Mouse (Mus musculus) MEL (cell line): Measurements from ENCODE around the gene Enox1. TPM values are rescaled to one million over a fixed set of nuclear protein-coding genes. Genes with fewer than 3 reads are reported as not detected.

ENCODE experiments used
- DNase-seq: peaks from one replicate; pipeline ENCODE4 v3.0.0; 2011; ENCODE audit warnings: low read depth, low spot score
- H3K27ac ChIP-seq: 2 replicates; pipeline ENCODE4 v1.5.1; 2012; ENCODE audit warnings: low read depth, mild to moderate bottlenecking, control low read depth, low read length, moderate library complexity; ENCODE audit not compliant: control insufficient read depth
- H3K27me3 ChIP-seq, 2 experiments: fragments of 150-350 bp in 1 of 2; sonication (generic) in 1 of 2; 2 replicates each; pipeline ENCODE4 v1.6.1; 2012; ENCODE audit warnings: low read length in 2 of 2, mild to moderate bottlenecking in 2 of 2, improper control_type of control experiment in 1 of 2, moderate library complexity in 1 of 2; ENCODE audit not compliant: insufficient read depth in 2 of 2, control insufficient read depth in 1 of 2
- H3K36me3 ChIP-seq, 2 experiments: 2 replicates each; pipeline ENCODE4 v1.6.1; 2012 to 2014; ENCODE audit warnings: low read length in 2 of 2, improper control_type of control experiment in 1 of 2, inconsistent platforms in 1 of 2, mild to moderate bottlenecking in 1 of 2; ENCODE audit not compliant: insufficient read depth in 2 of 2, control insufficient read depth in 1 of 2
- H3K4me1 ChIP-seq, 2 experiments: fragments of 150-350 bp in 1 of 2; sonication (generic) in 1 of 2; 2 replicates each; pipeline ENCODE4 v1.6.1; 2012; ENCODE audit warnings: low read length in 2 of 2, improper control_type of control experiment in 1 of 2, mild to moderate bottlenecking in 1 of 2; ENCODE audit not compliant: insufficient read depth in 2 of 2, control insufficient read depth in 1 of 2
- H3K4me3 ChIP-seq, 2 experiments: fragments of 150-350 bp in 1 of 2; sonication (generic) in 1 of 2; 2 replicates each; pipeline ENCODE4 v1.5.1; 2012; ENCODE audit warnings: low read depth in 2 of 2, low read length in 2 of 2, mild to moderate bottlenecking in 2 of 2, moderate library complexity in 2 of 2, control low read depth in 1 of 2, improper control_type of control experiment in 1 of 2; ENCODE audit not compliant: control insufficient read depth in 1 of 2, insufficient read depth in 1 of 2
- H3K79me2 ChIP-seq: 2 replicates; pipeline ENCODE4 v1.6.1; 2012; ENCODE audit warnings: mild to moderate bottlenecking, low read length, moderate library complexity; ENCODE audit not compliant: control insufficient read depth, poor library complexity, insufficient read depth
- H3K9ac ChIP-seq: 2 replicates; pipeline ENCODE4 v1.6.1; 2012; ENCODE audit warnings: low read depth, mild to moderate bottlenecking, control low read depth, low read length, moderate library complexity; ENCODE audit not compliant: control insufficient read depth, poor library complexity, severe bottlenecking
- H3K9me3 ChIP-seq: fragments of 150-350 bp; sonication (generic); replicated peaks from 2 replicates; pipeline ENCODE4 v1.6.1; 2012; ENCODE audit warnings: mild to moderate bottlenecking, low read length, improper control_type of control experiment, moderate library complexity; ENCODE audit not compliant: insufficient read depth
- CHD2 ChIP-seq: IDR thresholded peaks from 2 replicates; pipeline ENCODE4 v1.6.1; 2011; ENCODE audit warnings: low read length, improper control_type of control experiment
- CTCF ChIP-seq, 3 experiments: IDR thresholded peaks in 2 of 3; conservative IDR thresholded peaks in 1 of 3; 2 replicates each; pipeline ENCODE4 v1.5.1; 2011 to 2012; ENCODE audit warnings: low read length in 3 of 3, low read depth in 2 of 3, mild to moderate bottlenecking in 2 of 3, improper control_type of control experiment in 1 of 3, inconsistent platforms in 1 of 3, mixed read lengths in 1 of 3, moderate library complexity in 1 of 3; ENCODE audit not compliant: control insufficient read depth in 1 of 3, insufficient read depth in 1 of 3, poor library complexity in 1 of 3, severe bottlenecking in 1 of 3
- E2F4 ChIP-seq: IDR thresholded peaks from 2 replicates; pipeline ENCODE4 v1.6.1; 2011; ENCODE audit warnings: low read depth, low read length, improper control_type of control experiment, borderline replicate concordance
- JUND ChIP-seq: IDR thresholded peaks from 2 replicates; pipeline ENCODE4 v1.6.1; 2011; ENCODE audit warnings: low read depth, mild to moderate bottlenecking, improper control_type of control experiment, low read length
- MAFK ChIP-seq: IDR thresholded peaks from 2 replicates; pipeline ENCODE4 v1.6.1; 2011; ENCODE audit warnings: low read depth, mild to moderate bottlenecking, low read length, improper control_type of control experiment, borderline replicate concordance
- MEF2A ChIP-seq: IDR thresholded peaks from 2 replicates; pipeline ENCODE4 v1.6.1; 2014; ENCODE audit warnings: low read depth, mild to moderate bottlenecking, inconsistent platforms, low read length, improper control_type of control experiment; ENCODE audit not compliant: poor library complexity, insufficient replicate concordance, severe bottlenecking; ENCODE audit errors: extremely low read depth
- MXI1 ChIP-seq: IDR thresholded peaks from 2 replicates; pipeline ENCODE4 v1.6.1; 2011; ENCODE audit warnings: mild to moderate bottlenecking, low read depth, low read length, improper control_type of control experiment
- MYB ChIP-seq: IDR thresholded peaks from 2 replicates; pipeline ENCODE4 v1.6.1; 2011; ENCODE audit warnings: mild to moderate bottlenecking, low read depth, low read length, improper control_type of control experiment
- NELFE ChIP-seq: IDR thresholded peaks from 2 replicates; pipeline ENCODE4 v1.6.1; 2011; ENCODE audit warnings: low read depth, low read length, improper control_type of control experiment
- RAD21 ChIP-seq: IDR thresholded peaks from 2 replicates; pipeline ENCODE4 v1.6.1; 2011; ENCODE audit warnings: mild to moderate bottlenecking, low read depth, low read length, improper control_type of control experiment
- RCOR1 ChIP-seq: IDR thresholded peaks from 2 replicates; pipeline ENCODE4 v1.6.1; 2012; ENCODE audit warnings: low read depth, mild to moderate bottlenecking, inconsistent platforms, low read length, improper control_type of control experiment
- SIN3A ChIP-seq: IDR thresholded peaks from 2 replicates; pipeline ENCODE4 v1.6.1; 2012; ENCODE audit warnings: low read length, improper control_type of control experiment, inconsistent platforms
- TBP ChIP-seq: IDR thresholded peaks from 2 replicates; pipeline ENCODE4 v1.8.0; 2011; ENCODE audit warnings: low read depth, low read length, improper control_type of control experiment
- UBTF ChIP-seq: IDR thresholded peaks from 2 replicates; pipeline ENCODE4 v1.6.1; 2012; ENCODE audit warnings: low read depth, mild to moderate bottlenecking, inconsistent platforms, low read length, improper control_type of control experiment, moderate library complexity, borderline replicate concordance; ENCODE audit not compliant: insufficient read depth
- ZC3H11A ChIP-seq: IDR thresholded peaks from 2 replicates; pipeline ENCODE4 v1.6.1; 2012; ENCODE audit warnings: low read depth, mild to moderate bottlenecking, inconsistent platforms, low read length, improper control_type of control experiment
- ZMIZ1 ChIP-seq: IDR thresholded peaks from 2 replicates; pipeline ENCODE4 v1.6.1; 2012; ENCODE audit warnings: low read depth, mild to moderate bottlenecking, inconsistent platforms, low read length, improper control_type of control experiment, moderate library complexity
- ZNF384 ChIP-seq: IDR thresholded peaks from 2 replicates; pipeline ENCODE4 v1.6.1; 2012; ENCODE audit warnings: low read depth, mild to moderate bottlenecking, inconsistent platforms, low read length, improper control_type of control experiment
- polyA plus RNA-seq, 2 experiments: library from polyadenylated mRNA; stranded (reverse) in 1 of 2; unstranded in 1 of 2; fragments of >175 nt in 1 of 2; fragments of >200 nt in 1 of 2; gene quantifications; 2 replicates each; pipeline versions ENCODE4 v1.2.1 to v1.2.4; 2012; ENCODE audit warnings: low replicate concordance in 2 of 2, low read depth in 1 of 2; ENCODE audit not compliant: insufficient read length in 2 of 2, insufficient read depth in 1 of 2, missing spikeins in 1 of 2
- total RNA-seq: library from RNA; depleted of rRNA; stranded (reverse); fragments of 300-350 nt; gene quantifications from 2 replicates; pipeline ENCODE4 v1.2.3, GENCODE M21; 2012

Enox1 gene
- total and polyA plus RNA-seq, 3 experiments = not detected

- no peak overlapping the region for H3K27ac ChIP-seq
- H3K9me3 ChIP-seq = no peaks in the 10 kb centered on the region
- H3K79me2 ChIP-seq = no peaks in the 10 kb centered on the region
- no peaks in the 10 kb centered on the region for H3K36me3 ChIP-seq
- no peak overlapping the region for H3K4me3 ChIP-seq
- peak; percentile 4 for DNase-seq
- H3K9ac ChIP-seq = no peak overlapping the region
- H3K27me3 ChIP-seq = no peaks in the 10 kb centered on the region
- TF ChIP-seq NELFE (no peak), MAFK (no peak), ZMIZ1 (no peak), CTCF (IDR thresholded peaks at IDR 0.05 in 2 of 3, conservative IDR thresholded peaks at IDR 0.05 in 1 of 3; ENCODE audit: control insufficient read depth in 1 of 3, insufficient read depth in 1 of 3, low read depth in 2 of 3, low read length in 3 of 3, poor library complexity in 1 of 3, severe bottlenecking in 1 of 3) (no peak), E2F4 (no peak), TBP (no peak), UBTF (no peak), SIN3A (no peak)
- H3K4me1 ChIP-seq = no peaks in the 10 kb centered on the region
Measured at GRCm38 (mm10) chr14:77195314-77196020, 38.9 kb downstream of the Enox1 start.

- no peaks in the 10 kb centered on the region for H3K9me3 ChIP-seq
- H3K27me3 ChIP-seq = no peaks in the 10 kb centered on the region
- DNase-seq = no peak
- H3K27ac ChIP-seq = no peak overlapping the region
- H3K9ac ChIP-seq = no peak overlapping the region
- H3K4me1 ChIP-seq = no peaks in the 10 kb centered on the region
- H3K4me3 ChIP-seq = no peak overlapping the region
- TF ChIP-seq RAD21 (no peak), CHD2 (no peak), MYB (no peak), RCOR1 (no peak), MXI1 (no peak), MAFK (no peak), ZNF384 (no peak), ZC3H11A (no peak), MEF2A (no peak), JUND (no peak)
- no peaks in the 10 kb centered on the region for H3K36me3 ChIP-seq
- no peaks in the 10 kb centered on the region for H3K79me2 ChIP-seq
Measured at GRCm38 (mm10) chr14:77196246-77196645, 39.7 kb downstream of the Enox1 start.
